Mouse (Mus musculus): Measurements from ENCODE around the gene Bnip1.

The Bnip1 gene

GRCm38 (mm10) chr17:26780750-26781571 lies at the start of gene Bnip1:
Gene Bnip1, plus strand, starts transcription at chr17:26781066.
- DNase-seq, result peak; percentile 76

- no peak for DNase-seq
These were observed 38.3 kb upstream of the Bnip1 start for GRCm38 (mm10) chr17:26742581-26742980.

DNA sequence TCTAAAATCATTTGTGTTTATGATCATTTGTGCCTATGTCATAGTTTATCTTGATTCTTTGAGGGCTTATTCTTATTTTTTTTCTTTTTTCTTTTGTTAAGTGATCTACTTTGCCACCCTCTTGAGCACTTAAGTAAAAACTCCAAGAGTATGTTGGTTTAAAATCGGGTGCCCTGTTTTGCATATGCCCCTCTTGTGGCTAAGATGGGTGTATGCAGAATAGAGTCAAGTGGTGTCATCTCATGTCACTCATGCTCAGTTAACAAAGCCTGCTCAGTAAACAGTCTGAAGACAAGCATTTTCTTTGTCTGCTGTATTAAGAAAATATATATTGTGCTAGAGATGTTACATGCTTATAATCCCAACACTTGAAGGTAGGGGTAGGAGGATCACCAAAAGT lies 37.6 kb upstream of the Bnip1 start:
- DNase-seq, result no peak

DNA sequence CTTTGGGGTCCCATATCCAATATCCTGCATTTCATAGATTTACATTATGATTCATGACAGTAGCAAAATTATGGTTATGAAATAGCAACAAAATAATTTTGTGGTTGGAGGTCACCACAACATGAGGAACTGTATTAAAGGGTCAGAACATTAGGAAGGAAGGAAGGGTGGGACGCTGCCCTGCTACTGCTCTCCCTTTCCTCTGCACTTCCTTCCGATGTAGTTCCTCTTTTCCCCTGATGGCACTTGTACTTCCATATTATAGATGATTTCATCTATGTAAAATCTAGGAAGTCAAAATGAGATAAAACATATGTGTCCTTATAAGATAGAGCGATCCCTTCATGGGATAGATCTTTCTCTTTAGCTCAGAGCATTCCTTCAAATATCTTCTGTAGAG lies 30.9 kb upstream of the Bnip1 start:
- no peak for DNase-seq

GRCm38 (mm10) chr17:26752297-26752696 lies 28.6 kb upstream of the Bnip1 start:
- DNase-seq, result no peak

DNA sequence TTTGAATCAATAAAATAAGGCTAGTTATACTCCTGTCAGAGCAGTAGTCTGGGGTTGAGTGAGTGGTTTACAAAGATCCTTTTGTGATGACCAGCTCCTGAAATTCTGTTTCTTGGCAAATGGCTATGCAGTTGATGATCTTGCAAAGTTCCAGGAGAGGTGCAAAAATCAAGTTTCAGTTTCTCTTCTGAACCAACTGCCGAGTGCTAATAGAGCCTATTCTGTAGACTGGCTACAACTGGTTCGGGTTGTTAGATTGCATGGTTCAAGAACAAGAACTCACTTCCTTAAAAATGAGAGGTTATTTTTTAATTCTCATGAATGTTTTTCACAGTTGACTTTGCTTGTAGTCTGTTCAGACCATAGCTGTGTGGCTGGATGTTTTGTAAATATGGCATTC lies 27.4 kb upstream of the Bnip1 start:
- DNase-seq, result no peak

DNA sequence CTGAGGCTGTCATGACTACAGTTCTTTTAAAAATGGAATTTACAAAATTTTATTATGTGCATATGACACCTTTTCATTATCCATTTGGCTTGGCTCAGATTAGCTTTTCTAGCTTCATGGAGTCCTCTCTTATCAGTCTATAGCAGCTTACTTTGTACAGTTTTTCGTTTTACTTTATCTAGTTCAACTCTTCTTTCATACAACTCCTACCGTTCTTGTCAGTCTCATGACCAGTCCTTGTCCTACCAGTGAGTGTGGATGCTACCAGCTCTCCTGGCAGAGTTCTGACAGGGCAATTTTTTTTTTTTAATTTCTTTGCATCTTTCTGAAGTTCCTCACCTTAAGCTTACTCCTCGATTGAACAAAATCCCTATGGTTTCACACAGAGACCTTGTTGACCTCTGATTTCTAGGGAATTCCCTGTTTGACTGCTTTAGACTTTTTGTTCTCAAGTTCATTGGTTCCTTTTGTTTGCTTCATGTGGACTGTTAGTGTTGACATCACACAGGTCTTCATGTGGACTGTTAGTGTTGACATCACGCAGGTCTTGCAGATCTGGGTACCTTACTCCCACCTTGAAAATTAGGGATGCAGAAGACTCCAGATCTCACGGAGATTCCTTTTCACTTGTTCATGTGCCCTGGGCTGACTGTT lies 13.6 kb upstream of the Bnip1 start:
- no peak for DNase-seq

GRCm38 (mm10) chr17:26767754-26768124 lies 13.1 kb upstream of the Bnip1 start:
- DNase-seq, result no peak

DNA sequence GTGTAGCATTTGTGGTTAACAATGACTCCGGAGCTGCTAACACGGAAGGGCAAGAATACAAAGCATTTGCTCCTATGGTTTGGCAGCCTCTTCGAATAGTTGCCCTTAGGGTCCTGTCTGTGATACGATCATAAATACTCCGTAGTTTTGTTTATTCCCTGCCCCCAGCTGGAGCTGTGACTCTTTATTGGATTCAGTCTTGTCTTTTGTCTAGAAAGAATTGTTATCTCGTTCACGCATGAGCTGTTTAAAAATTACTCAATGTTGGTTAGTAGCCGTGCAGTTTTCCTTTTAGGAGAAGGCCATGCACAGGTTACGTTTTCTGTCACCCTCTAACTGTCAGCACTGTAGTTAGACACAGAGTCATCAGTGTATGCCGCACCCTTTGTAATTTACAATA lies 4.7 kb upstream of the Bnip1 start:
- no peak for DNase-seq

DNA sequence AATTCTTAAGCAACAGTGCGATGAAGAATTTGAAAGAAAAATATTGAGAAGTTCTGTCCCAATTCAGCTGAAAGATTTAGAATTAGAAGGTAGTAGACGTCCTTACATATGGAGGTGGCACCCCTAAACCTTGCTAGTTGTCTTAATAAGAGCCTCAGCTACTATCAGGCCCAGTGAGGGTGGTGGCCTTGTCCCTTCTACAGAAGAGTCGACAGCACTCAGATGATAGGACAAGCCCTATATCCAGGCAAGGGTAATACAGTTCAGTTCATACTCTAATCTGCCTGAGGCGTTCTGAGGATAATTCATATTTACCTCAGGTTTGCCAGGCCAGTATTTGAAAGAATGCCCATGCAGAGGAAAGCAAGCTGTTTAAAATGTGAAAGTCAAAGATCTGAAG lies 2.9 kb upstream of the Bnip1 start:
- DNase-seq, result no peak

DNA sequence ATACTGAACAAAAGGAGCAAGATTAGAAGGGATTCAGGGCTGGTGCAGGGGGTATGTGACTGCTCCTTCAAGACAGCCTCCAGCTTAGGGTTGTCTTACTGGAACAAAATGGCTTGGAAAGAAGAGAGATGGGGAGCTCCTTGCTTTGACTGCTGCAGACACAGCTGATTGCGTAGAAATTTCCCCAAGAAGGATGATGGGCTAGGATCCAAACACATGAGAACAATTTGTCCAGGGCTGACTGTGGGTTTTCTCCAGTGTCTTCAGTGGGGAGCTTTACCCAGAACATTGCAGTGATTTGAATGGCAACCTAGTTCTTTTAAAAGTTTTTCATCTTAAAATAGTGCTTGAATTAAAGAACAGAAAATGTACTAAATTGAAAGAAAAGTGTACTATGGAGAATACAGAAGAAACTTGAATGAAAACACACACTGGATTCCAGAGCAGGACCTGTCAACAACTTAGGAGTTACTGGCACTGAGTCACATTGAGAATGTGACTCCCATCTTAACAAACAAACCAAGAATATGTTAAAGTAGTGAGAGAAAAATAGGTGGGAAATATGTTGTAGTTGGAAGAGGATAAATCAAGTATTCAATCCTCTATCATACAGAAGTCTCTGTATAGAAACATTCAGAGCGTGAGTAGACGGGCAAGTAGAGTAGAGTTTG lies 2.3 kb upstream of the Bnip1 start:
- no peak for DNase-seq

GRCm38 (mm10) chr17:26779471-26779870 lies 1.4 kb upstream of the Bnip1 start:
- DNase-seq, result no peak

- DNase-seq, result no peak
These were observed 761 bp downstream of the Bnip1 start for GRCm38 (mm10) chr17:26781610-26782043.

DNA sequence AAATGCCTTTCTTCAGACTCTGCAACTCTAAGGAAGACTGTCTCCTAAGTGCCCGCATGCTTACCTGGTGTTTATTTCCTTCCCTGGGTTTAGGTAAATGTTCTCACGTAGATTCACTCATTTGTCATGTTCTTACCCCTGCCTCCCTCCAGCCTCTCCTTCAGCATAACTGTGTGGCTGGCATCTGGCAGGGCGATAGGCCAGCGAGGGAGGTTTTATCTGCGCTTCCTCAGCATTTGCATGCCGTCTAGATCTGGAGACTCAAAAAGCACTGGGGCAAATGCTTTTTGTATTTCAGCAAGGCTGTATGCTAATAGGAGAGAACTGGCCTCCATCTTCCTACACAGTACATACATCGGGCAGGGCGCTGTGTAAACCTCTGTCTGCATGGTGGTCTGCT lies 3.7 kb downstream of the Bnip1 start:
- no peak for DNase-seq

GRCm38 (mm10) chr17:26786586-26786985 lies 5.7 kb downstream of the Bnip1 start:
- DNase-seq, result no peak

DNA sequence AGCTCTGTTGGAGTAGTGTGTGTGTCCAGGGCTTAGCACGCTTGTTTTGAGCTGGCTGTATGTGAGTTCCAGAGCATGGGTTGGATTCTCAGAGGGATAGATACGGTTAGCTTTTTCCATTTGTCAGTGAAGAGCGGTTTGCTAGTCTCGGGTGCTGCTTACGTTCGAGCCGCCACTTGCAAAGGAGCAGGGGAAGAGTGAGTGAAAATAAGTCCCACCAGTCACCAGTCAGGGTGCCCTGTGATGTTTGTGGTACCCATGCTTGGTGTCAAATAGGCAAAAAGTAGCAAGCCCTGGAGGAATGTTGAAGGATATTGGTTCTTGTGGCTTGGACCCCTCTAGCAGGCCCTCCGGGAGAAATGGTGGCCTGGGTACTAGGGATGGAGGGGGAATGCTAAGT lies 8.1 kb downstream of the Bnip1 start:
- DNase-seq, result no peak

DNA sequence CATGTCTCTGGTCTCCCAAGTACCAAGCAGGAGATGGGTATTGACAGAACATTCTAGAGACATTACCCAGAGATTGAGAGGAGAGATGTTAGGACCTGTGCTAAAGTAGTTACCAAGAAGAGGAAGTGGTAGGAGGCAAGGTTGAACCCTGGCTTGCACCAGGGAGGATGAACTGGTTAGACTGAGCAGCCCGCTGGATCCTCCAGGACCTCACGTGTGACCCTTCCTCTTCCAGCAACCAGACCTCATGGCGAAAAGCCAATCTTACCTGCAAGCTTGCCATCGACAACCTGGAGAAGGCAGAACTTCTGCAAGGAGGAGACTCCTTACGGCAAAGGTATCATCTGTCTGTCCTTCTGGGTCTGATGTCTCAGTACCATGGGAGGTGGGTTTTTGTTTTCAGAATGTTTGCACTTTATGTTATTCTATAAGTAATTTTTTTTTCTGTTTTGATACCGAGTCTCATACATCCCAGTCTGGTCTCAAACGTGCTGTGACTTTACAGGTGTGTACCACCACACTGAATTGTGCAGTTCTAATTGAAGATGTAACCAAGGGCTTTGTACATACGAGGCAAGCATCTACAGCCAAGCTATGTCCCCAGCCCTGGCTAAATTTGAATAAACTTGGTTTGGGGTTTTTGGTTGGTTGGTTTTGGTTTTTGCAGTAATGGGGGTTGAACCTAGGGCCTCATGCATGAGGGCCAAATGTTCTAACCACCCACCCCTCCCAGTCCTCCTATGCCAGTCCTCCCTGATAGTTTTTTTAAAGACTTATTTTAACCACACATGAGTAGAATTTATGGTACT lies 8.8 kb downstream of the Bnip1 start:
- no peak for DNase-seq

DNA sequence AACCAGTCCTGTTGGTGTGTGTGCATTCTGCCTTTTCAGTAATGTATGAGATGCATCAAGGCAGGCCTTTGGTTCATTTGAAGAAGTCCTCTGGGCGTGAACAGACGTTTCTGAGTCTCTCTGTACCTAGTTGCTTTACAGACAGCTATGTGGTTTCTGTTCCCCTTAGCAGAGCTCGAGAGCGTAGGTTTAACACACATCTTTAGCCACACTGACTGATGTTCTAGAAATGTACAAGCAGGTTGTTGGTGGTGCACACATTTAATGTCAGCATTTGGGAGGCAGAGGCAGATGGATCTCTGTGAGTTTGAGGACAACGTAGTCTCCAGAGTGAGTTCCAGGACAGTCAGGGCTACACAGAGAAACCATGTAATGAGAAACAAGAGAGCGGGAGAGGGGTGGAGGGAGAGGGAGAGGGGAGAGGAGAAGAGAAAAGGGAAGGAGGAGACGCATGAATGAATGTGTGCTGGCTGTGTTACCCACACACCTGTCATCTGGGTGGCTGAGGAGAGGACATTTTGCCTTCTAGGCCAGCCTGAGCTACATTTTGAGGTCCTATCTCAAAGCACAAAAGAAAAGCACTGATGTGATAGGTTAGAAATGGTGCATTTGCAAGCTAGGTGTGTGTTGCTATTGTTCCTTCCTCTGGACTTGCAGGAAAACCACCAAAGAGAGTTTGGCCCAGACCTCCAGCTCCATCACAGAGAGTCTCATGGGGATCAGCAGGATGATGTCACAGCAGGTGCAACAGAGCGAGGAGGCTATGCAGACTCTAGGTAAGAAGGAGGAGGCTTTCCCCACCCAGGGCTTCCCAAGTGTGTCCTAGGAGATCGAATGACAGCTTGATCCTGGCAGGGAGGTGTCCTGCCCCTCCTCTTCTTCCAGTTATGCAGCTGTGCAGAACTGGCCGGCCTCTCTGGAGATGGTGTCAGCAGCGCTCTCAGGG lies 9.7 kb downstream of the Bnip1 start:
- no peak for DNase-seq

DNA sequence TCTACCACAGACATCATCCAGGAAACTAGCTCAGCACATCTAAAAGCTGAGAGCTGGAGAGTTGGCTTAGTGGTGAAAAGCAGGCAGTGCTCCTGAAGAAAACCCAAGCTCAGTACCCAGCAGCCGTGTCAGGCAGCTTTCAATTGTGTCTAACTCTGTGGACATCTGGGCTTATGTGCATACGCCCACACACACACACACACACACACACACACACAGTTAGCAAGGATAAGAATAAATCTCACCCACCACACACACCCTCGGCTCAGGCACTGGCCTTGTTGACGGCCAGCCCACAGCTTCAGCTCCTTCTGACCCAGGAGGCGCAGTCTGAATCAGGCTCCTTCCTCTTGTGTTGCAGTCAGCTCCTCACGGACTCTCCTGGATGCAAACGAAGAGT lies 10.7 kb downstream of the Bnip1 start:
- no peak for DNase-seq

GRCm38 (mm10) chr17:26792096-26792495 lies 11.2 kb downstream of the Bnip1 start:
- DNase-seq, result no peak

GRCm38 (mm10) chr17:26793068-26793765 lies 12.4 kb downstream of the Bnip1 start:
- no peak for DNase-seq
